Mouse (Mus musculus): ENCODE data around the gene Vps33b. TPM values are rescaled to one million over a fixed set of nuclear protein-coding genes. Genes with fewer than 3 reads are reported as not detected.

The Vps33b gene
- polyA plus RNA-seq, 1 experiment, result 10.7 TPM

DNA sequence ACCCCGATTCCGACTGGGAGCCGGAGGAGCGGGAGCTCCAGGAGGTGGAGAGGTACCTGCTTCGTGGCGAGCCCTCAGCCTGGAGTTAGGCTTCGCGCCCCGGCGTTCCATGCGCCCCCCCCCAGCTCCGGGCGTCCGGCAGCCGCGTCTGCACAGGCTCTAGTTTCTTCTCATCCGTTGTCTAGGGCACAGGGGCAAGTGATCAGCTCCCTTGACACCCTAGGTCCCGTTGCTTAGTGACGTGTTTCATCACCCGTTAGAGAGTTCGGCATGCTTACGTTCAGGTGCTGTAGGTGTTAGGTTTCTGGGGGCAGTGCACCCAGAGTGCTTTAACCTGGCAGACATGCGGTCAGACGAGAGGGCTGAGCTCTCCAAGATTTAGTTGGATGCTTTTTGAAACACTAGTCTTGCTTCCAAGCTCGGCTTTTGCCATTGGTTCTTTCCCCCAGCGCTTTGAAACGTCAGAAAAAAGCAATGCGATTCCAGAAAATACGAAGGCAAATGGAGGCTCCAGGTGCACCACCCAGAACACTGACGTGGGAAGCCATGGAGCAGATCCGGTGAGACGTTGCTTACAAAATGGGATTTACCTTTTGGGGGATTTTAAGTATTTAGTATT is 8.0 kb upstream of the Vps33b start:
- Histone ChIP-seq H3K27ac (ENCODE audit: insufficient read depth, low read length) (0 out of 2 replicates have a peak overlapping the region, but pooled peaks have one; percentile 9), H3K4me3 (ENCODE audit: insufficient read depth, low read length) (peak overlapping the region; percentile 83), H3K4me1 (ENCODE audit: control insufficient read depth, insufficient read depth, low read length) (no peaks in the 10 kb centered on the region; the same call in 1 of the 2 replicates)
- TF ChIP-seq POLR2A (IDR thresholded peaks at IDR 0.05; ENCODE audit: low read depth, low read length), result peak; percentile 34; the same call in 1 of the 2 replicates
- no peak for TF ChIP-seq CTCF (IDR thresholded peaks at IDR 0.05; ENCODE audit: borderline replicate concordance, insufficient read depth, low read length)

DNA sequence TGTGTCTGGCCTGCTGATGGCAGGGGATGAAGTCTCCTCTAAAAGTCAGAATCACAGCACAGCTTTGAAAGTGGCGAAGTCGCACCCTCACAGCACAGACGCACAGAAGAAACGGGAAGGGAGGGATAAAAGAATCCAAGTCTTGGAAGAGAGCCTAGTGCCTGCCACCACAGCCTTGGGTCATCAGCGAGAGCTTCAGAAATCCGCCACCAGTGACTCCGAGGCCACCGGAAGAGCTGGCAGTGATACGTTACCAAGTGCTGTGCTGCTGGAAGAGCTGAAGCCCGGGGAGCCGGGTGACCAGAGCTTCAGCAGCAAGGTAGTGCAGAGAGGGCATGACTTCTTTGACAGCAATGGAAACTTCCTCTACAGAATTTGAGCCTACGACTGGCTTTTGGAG is 4.8 kb upstream of the Vps33b start:
- Histone ChIP-seq H3K27ac (ENCODE audit: insufficient read depth, low read length) (no peak overlapping the region), H3K4me3 (ENCODE audit: insufficient read depth, low read length) (no peak overlapping the region), H3K4me1 (ENCODE audit: control insufficient read depth, insufficient read depth, low read length) (no peaks in the 10 kb centered on the region; the same call in 1 of the 2 replicates)
- TF ChIP-seq CTCF (IDR thresholded peaks at IDR 0.05; ENCODE audit: borderline replicate concordance, insufficient read depth, low read length) (no peak), POLR2A (IDR thresholded peaks at IDR 0.05; ENCODE audit: low read depth, low read length) (no peak)

DNA sequence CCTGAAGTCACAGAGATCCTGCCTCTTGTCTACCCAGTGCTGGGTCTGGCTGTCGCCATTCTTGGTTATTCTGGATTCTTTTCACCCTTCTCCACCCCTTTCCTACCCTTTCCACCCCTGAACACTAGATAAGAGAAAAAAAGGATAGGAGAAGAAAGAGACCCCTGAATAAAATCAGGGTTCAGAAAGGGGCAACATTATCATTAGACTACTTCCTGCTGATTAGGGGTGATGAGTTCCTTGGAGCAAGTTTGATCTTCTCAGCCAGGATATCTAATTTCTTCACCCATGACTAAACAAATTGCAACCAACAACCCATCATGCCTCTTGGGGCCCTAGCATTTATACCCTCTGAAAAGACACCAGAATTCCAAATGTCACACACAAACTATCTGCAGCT is 1.7 kb upstream of the Vps33b start:
- Histone ChIP-seq H3K27ac (ENCODE audit: insufficient read depth, low read length) (no peak overlapping the region), H3K4me1 (ENCODE audit: control insufficient read depth, insufficient read depth, low read length) (no peaks in the 10 kb centered on the region), H3K4me3 (ENCODE audit: insufficient read depth, low read length) (no peak overlapping the region)
- TF ChIP-seq POLR2A (IDR thresholded peaks at IDR 0.05; ENCODE audit: low read depth, low read length) (no peak), CTCF (IDR thresholded peaks at IDR 0.05; ENCODE audit: borderline replicate concordance, insufficient read depth, low read length) (no peak)

DNA sequence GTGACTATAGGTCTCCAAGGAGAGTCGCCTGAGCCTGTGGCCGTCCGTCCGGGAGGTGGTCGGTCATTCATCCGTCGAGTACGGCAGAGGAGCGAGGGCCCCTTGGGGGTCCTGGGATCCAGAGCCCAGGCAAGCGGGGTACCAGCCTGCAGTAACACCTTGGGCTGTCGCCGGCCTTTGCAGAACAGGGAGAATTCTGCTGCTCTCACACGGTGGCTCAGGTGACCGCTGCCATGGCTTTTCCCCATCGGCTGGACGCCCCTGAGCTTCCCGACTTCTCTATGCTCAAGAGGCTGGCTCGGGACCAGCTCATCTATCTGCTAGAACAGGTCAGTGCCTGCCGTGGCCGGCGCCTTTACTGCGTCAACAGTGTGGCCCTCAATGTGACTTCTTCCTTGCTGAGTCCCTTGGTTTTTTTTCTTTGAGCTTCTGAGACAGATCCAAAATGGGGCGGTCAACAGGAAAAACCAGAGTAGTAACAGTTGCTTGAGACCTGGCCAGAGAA is 354 bp downstream of the Vps33b start:
- H3K4me3 ChIP-seq (ENCODE audit: insufficient read depth, low read length), result peak overlapping the region; percentile 94
- H3K27ac ChIP-seq (ENCODE audit: insufficient read depth, low read length), result no peak overlapping the region
- TF ChIP-seq CTCF (IDR thresholded peaks at IDR 0.05; ENCODE audit: borderline replicate concordance, insufficient read depth, low read length) (no peak), POLR2A (IDR thresholded peaks at IDR 0.05; ENCODE audit: low read depth, low read length) (no peak)
- no peaks in the 10 kb centered on the region for H3K4me1 ChIP-seq (ENCODE audit: control insufficient read depth, insufficient read depth, low read length)

DNA sequence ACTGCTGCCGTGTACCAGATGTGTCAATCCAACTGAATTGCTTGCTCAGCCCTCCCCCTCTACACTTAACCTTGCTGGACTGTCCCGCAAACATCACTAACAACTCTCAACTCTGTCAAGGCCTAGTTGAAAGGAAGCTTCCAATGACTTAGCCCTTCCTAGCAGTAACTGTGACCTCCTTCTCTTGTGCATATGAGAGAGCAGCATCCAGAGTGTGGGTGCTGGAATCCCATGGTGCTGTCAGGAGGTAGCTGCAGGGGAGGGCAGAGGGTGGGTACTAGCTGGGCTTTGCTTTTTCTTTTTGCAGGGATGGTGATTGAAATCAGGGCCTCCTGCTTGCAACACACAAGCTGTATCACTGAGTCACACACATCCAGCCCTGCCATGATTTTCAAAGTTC is 4.0 kb downstream of the Vps33b start:
- no peak overlapping the region for H3K27ac ChIP-seq (ENCODE audit: insufficient read depth, low read length)
- H3K4me1 ChIP-seq (ENCODE audit: control insufficient read depth, insufficient read depth, low read length), result no peaks in the 10 kb centered on the region
- no peak overlapping the region for H3K4me3 ChIP-seq (ENCODE audit: insufficient read depth, low read length)
- TF ChIP-seq CTCF (IDR thresholded peaks at IDR 0.05; ENCODE audit: borderline replicate concordance, insufficient read depth, low read length) (no peak), POLR2A (IDR thresholded peaks at IDR 0.05; ENCODE audit: low read depth, low read length) (no peak)

DNA sequence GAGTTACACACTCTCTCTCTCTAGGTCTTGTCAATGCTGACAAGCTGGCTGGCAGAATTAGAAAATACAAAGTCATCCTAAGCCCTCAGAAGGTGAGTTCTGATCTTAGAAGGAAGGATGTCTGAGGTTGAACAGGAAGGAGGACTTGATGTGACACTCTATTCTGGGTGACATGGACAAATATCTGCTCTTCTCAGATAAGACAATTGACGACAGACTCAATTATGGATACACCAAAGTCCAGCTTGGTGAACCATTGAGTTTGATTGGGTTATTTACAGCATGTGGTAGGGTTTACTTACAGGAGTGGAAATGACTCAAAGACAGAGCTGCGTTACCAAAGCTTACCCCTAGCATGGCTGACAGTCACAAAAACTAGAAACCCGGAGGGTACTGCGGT is 6.9 kb downstream of the Vps33b start:
- Histone ChIP-seq H3K27ac (ENCODE audit: insufficient read depth, low read length) (no peak overlapping the region), H3K4me1 (ENCODE audit: control insufficient read depth, insufficient read depth, low read length) (no peaks in the 10 kb centered on the region), H3K4me3 (ENCODE audit: insufficient read depth, low read length) (no peak overlapping the region)
- TF ChIP-seq POLR2A (IDR thresholded peaks at IDR 0.05; ENCODE audit: low read depth, low read length) (no peak), CTCF (IDR thresholded peaks at IDR 0.05; ENCODE audit: borderline replicate concordance, insufficient read depth, low read length) (no peak)

DNA sequence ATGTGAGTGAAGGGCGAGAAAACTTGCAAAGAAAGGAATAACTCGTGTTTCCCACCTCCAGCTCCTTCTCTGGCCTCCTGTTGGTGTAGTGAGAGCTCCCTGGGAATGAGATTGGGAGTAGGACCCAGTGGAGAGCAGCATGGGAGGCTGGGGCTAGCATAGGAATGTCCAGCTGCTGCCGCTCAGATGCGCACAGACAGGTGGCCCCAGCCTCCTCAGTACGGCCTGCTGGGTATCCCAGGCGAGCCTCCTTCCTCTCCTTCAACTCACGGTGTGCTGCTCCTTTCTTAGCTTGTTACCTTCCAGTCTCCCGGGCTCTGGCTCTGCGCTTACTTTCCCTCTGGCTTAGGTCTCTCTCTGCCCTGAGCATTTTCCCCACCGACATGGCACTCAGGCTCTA is 10.6 kb downstream of the Vps33b start:
- Histone ChIP-seq H3K4me1 (ENCODE audit: control insufficient read depth, insufficient read depth, low read length) (no peaks in the 10 kb centered on the region), H3K27ac (ENCODE audit: insufficient read depth, low read length) (no peak overlapping the region), H3K4me3 (ENCODE audit: insufficient read depth, low read length) (no peak overlapping the region)
- TF ChIP-seq CTCF (IDR thresholded peaks at IDR 0.05; ENCODE audit: borderline replicate concordance, insufficient read depth, low read length) (no peak), POLR2A (IDR thresholded peaks at IDR 0.05; ENCODE audit: low read depth, low read length) (no peak)

DNA sequence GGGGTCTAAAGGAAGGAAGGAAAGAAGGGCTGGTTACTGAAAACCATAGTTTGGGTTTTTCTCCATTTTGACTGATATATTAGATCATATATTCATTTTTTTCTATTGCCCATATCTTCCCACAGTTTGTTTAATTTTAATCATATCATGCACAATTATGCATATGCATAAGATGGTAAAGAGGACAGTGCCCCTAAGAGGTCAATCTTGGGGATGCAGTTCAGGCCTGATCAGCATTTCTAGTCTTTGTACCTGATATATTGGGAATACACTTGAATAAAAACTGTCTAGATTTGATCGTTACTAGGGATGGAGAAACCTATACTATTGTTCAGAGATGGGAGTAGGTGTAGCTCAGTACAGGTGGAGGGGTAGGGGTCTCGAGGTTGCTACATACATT is 11.5 kb downstream of the Vps33b start:
- TF ChIP-seq CTCF (IDR thresholded peaks at IDR 0.05; ENCODE audit: borderline replicate concordance, insufficient read depth, low read length) (no peak), POLR2A (IDR thresholded peaks at IDR 0.05; ENCODE audit: low read depth, low read length) (no peak)
- no peaks in the 10 kb centered on the region for H3K4me1 ChIP-seq (ENCODE audit: control insufficient read depth, insufficient read depth, low read length)
- no peak overlapping the region for H3K4me3 ChIP-seq (ENCODE audit: insufficient read depth, low read length)
- H3K27ac ChIP-seq (ENCODE audit: insufficient read depth, low read length), result no peak overlapping the region

DNA sequence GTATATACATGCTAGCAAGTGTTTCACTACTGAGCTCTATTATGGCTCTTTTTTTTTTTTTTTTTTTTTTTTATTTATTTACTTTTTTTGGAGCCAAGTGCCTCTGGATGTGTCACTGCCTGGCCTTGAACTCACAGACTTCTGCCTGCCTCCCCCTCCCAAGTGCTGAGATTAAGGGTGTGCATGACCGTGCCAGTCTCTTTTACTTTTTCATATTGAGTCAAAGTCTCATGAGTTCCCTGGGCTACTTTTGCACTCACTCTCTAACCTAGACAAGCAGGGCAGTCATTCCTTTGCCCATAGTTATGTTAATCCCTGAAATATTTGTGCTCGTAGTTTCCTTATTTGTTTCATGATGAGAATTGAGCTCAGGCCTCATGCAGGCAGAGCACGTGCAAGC is 12.2 kb downstream of the Vps33b start:
- TF ChIP-seq POLR2A (IDR thresholded peaks at IDR 0.05; ENCODE audit: low read depth, low read length) (no peak), CTCF (IDR thresholded peaks at IDR 0.05; ENCODE audit: borderline replicate concordance, insufficient read depth, low read length) (no peak)
- Histone ChIP-seq H3K4me3 (ENCODE audit: insufficient read depth, low read length) (no peak overlapping the region), H3K27ac (ENCODE audit: insufficient read depth, low read length) (no peak overlapping the region), H3K4me1 (ENCODE audit: control insufficient read depth, insufficient read depth, low read length) (no peaks in the 10 kb centered on the region)

DNA sequence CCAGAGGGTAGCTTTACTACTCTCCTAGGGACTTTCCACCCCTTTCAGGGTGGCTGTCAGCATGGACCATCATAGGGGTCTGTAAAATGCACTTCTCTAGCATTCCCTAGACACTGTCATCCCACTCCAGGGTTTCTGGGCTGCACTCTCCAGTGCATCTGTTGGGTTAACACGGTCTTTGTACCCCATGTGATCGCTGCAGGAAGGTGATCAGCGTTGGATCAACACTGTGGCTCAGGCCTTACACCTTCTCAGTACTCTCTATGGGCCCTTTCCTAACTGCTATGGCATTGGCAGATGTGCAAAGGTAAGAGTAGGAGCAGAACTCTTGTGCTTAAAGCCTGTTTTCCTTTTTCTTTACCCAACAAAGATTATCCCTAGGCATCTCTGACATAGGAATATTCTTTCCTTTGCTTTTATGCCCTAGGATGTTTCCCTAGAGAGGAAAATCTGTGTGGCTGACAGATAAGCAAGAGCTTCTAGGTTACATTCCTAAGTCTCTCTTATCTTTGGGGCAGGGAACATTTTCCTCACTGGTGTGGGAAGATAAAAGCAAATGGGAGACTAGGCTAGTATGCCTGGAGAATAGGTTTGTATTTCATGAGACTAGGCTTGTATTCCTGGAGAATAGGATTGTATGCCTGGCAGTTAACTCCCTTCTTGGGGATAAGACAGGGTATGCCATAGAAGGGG is 13.9 kb downstream of the Vps33b start:
- Histone ChIP-seq H3K4me3 (ENCODE audit: insufficient read depth, low read length) (no peak overlapping the region), H3K27ac (ENCODE audit: insufficient read depth, low read length) (no peak overlapping the region), H3K4me1 (ENCODE audit: control insufficient read depth, insufficient read depth, low read length) (no peaks in the 10 kb centered on the region)
- TF ChIP-seq CTCF (IDR thresholded peaks at IDR 0.05; ENCODE audit: borderline replicate concordance, insufficient read depth, low read length), result no peak
- no peak for TF ChIP-seq POLR2A (IDR thresholded peaks at IDR 0.05; ENCODE audit: low read depth, low read length)

Measured in embryonic fibroblast, embryonic 13.5 days (primary cell).